Mouse (Mus musculus) erythroid progenitor cell, adult 5-6 weeks (primary cell): Measurements from ENCODE around the gene E130309D02Rik. TPM values are rescaled to one million over a fixed set of nuclear protein-coding genes. Genes with fewer than 3 reads are reported as not detected.
A peak's percentile ranks its signal among the peaks of the same experiment; 100 is the strongest.

Experiments used
- ATAC-seq: replicated peaks from 2 replicates; pipeline ENCODE4 v1.8.0; 2016; ENCODE audit warnings: moderate number of reproducible peaks, mild to moderate bottlenecking, moderate TSS enrichment, inconsistent platforms; ENCODE audit not compliant: poor library complexity, low FRiP score, severe bottlenecking
- total RNA-seq, 2 experiments: library from RNA; stranded (forward) in 1 of 2; stranded (reverse) in 1 of 2; fragments of 150-400 nt in 1 of 2; fragments of 186-747, 209-891 nt in 1 of 2; gene quantifications; 2 replicates each; pipeline versions ENCODE4 v1.2.3 to v1.2.4; 2015 to 2017; ENCODE audit warnings: low replicate concordance in 2 of 2

E130309D02Rik gene
- total RNA-seq, 2 experiments from 2014 or later, result 7.8 to 14.7 TPM

DNA sequence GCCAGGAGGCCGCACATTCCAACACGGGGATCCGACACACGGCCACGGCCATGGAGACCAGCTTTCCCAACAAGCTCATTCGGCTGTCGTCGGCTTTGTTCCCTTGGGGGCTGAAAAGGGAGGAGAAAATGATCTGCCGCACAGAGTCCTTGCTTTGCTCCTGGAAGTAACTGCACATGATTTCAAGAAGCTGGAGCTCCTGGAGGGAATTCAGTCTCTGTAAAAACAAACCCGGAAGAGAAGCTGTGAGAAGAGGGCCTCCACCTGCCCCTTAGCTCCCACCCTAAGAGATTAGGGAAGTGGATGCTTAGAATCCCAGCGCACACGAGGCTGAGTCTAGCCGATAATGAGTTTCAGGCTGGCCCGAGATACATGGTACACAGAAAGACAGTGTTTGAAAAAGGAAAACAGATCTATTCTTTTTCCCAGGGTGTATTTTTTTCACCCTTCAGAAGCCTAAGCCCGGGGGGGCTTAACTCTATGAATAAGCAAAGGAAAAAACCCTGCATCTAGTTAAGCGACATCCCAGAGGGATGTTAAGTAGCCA is 904 bp downstream of the E130309D02Rik start:
- ATAC-seq, result peak; percentile 50

GRCm38 (mm10) chr5:143311886-143312285 is 3.3 kb downstream of the E130309D02Rik start:
- ATAC-seq, result peak; percentile 75

DNA sequence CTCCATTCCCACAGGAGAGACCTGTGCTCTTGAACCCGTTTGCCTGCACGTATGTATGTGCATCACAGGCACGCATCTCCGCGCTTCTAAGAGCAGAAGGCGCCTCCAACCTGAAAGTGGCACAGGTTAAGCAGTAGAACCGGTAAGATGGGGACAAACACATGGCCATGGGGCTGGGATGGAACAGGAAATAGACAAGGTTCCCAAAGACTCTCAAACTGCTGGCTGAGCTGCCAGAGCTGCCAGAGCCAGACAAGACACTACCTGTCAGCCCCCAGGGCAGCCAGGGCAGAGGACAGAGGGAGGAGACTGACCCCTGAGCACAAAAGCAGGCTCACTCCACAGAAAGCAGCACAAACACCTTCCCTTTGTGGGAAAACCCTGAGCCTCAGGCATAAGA is 5.2 kb downstream of the E130309D02Rik start:
- no peak for ATAC-seq

DNA sequence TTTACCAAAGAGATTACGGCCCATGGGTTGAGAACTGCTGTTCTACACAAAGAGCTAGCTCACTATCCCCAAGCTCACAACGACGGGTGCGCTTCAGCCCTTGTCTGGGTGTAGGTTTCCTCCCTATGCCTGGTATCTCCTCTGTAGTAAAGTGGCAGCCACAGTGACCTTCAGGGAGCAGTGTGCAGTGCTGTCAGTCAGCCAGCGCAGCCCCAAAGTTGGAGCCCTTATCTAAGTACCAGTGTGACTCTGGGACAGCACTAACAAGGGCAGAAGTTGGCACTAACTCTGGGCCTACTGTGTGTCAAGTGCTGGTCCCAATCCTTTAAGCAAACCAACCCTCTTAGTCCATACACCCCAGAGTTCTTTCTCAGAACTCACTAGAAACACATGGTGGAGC is 6.3 kb downstream of the E130309D02Rik start:
- ATAC-seq, result no peak

DNA sequence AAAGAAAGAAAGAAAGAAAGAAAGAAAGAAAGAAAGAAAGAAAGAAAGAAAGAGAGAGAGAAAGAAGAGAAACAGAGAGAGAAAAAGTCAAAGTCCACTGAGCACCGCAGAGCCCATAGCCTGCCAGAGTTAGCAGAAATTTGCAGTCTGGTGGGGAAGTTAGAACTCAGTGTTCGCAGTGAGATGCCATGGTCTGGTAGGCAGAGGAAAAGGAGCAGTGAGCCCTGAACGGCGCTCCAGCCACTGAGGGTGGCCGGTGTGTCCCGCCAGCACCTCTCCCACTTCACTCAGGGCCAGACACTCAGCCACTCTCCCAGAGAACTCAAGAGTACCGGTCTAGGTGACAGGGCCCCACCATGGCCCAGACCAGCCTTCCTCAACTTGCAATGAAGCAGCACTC is 10.9 kb downstream of the E130309D02Rik start:
- no peak for ATAC-seq

GRCm38 (mm10) chr5:143301296-143301695 is 13.9 kb downstream of the E130309D02Rik start:
- no peak for ATAC-seq

- 0 out of 2 replicates have a peak, but pooled peaks have one; percentile 45 for ATAC-seq
Measured at GRCm38 (mm10) chr5:143299686-143300085, 15.5 kb downstream of the E130309D02Rik start.

GRCm38 (mm10) chr5:143298391-143298790 is 16.8 kb downstream of the E130309D02Rik start:
- ATAC-seq, result no peak

GRCm38 (mm10) chr5:143297986-143298385 is 17.2 kb downstream of the E130309D02Rik start:
- ATAC-seq, result no peak

GRCm38 (mm10) chr5:143295330-143295729 is 19.8 kb downstream of the E130309D02Rik start:
- no peak for ATAC-seq

- no peak for ATAC-seq
Measured at GRCm38 (mm10) chr5:143294862-143295261, 20.3 kb downstream of the E130309D02Rik start.

DNA sequence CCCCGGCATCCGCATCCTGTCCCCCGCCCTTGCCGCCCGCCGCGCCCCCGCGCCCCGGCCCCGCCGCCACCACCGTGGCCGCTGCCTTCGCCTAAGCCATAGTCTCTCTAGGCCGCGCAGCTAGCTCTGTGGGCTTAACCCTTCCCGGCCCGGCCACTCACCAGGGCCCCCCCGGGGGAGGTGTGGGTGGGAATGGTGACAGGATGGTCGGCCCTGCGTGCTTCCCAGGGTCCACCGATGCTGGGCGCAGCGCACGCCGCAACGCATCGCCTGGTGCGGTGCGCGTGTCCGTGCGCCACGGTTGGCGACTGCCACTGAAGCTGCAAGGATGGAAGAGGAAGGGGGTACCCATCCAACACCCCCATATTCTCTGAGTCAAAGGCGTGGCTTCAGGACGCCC is 21.8 kb downstream of the E130309D02Rik start, which contains the start of gene Zfp853:
Zfp853 (minus strand) TSS at position 220 of the 400 bp plus-strand sequence.
- no peak for ATAC-seq

DNA sequence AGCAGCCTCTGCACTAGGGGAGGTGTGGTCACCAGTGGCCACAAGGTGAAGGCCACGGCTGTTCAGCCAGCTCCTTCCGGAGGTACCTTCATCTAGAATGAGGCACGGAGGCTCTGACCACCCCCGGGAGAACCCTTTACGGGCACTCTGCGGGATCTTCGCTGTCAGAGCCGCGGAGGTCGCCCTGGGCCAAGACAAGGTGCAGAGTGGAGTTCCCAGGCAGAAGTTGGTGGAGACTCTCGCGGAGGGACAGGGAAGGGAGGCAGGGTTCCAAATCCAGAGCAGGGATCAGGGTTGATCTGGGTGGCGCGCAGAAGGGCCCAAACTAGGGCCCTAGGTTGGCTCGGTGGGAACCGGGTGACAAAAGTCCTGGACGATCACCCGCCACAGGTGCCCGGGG is 22.3 kb downstream of the E130309D02Rik start:
- ATAC-seq, result no peak

- no peak for ATAC-seq
Measured at GRCm38 (mm10) chr5:143289299-143289698, 25.9 kb downstream of the E130309D02Rik start.

DNA sequence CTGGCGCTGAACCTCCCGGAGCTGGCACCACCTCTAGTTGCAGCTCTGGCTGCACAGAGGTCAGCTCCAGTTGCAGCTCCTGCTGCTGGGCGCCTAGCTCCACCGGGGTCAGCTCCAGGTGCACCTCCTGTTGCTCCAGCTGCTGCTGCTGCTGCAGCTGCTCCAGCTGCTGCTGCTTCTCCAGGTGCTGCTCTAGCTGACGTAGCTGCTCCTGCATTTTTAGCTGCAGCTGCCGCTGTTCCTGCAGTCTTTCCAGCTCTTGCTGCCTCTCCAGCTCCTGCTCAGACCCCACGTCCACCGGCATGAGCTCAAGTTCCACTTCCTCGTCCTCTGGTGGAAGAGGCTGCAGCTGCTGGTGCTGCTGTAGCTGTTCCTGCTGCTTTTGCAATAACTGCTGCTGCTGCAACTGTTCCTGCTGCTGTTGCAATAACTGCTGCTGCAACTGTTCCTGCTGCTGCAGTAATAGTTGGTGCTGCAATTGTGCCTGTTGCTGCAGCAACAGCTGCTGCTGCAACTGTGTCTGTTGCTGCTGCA is 26.7 kb downstream of the E130309D02Rik start:
- no peak for ATAC-seq

DNA sequence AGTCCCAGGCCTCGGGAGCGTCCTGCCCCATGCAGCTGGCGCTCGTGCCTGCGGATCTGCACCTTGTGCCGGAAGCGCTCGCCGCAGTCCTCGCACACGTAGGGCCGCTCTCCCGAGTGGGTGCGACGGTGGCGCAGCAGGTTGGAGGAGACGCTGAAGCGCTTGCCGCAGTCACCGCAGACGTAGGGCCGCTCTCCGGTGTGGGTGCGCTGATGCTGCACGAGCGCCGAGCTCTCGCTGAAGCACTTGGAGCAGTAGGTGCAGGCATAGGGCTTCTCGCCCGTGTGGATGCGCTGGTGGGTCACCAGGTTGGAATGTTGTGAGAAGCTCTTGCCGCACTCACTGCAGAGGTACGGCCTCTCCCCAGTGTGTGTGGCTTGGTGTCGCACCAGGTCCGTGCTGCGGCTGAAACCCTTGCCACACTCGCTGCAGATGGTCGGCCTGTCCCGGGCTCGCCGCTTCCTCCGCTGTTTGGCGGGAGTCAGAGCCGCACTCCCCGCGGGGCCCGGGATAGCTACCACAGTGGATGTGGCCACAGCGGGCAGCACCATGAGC is 27.3 kb downstream of the E130309D02Rik start:
- no peak for ATAC-seq

- no peak for ATAC-seq
Measured at GRCm38 (mm10) chr5:143284762-143285161, 30.4 kb downstream of the E130309D02Rik start.

DNA sequence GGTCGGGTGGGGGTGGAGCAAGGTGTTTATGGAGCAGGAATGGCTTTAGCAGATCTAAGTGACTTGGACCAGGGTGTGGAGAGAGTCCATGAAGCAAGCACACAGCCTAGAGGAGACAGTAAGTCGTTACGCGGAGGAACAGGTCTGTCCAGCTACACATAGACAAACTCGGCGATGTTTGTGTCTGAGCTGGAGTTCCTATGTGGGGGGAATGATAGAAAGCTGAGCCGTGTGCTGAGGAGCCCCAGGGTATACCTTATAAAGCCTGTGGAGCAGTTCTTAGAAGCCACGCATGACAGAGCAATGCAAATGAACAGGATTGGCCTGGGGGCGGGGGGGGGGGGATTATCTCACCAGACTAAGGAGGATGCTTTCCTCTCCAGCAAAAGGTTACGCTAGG is 35.9 kb downstream of the E130309D02Rik start:
- ATAC-seq, result no peak

GRCm38 (mm10) chr5:143275761-143276160 is 39.4 kb downstream of the E130309D02Rik start:
- ATAC-seq, result no peak

- ATAC-seq, result peak; percentile 73
Measured at GRCm38 (mm10) chr5:143272540-143273330, 42.4 kb downstream of the E130309D02Rik start.

DNA sequence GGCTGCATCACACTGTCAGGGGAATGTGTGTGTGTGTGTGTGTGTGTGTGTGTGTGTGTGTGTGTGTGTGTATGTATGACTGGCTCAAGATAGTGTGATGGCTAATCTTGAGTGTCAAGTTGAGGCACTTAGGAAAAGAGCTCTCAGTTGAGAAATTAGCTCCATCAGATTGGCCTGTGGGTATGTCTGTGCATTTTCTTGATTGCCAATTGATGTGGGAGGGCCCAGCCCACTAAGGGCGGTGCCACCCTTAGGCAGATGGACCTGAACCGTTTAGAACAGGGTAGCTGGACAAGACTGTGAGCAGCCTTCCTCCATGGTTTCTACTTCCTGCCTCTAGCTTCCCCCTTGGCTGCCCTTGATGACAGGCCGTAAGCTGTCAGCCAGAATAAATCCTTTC is 43.1 kb downstream of the E130309D02Rik start:
- ATAC-seq, result peak; percentile 55
